13 mouse cellular contexts compared by ENCODE assay signal in genomic region chr6:143592490-143592889, GRCm38 (mm10).
A peak's percentile ranks its signal among the peaks of the same experiment; 100 is the strongest.
DNase-seq lines count a peak whose midpoint lies in the region; TF ChIP-seq lines count a peak whose summit lies in the region.
"Had no signal": no experiment of that assay in that cellular context is flagged by ENCODE, and none has a peak within 500 bp of the region (broad histone marks: within the 10 kb centered on the region; RNA-seq: fewer than 3 reads in every experiment).

No protein-coding gene starts in this region.

- DNase-seq in layer of hippocampus, adult 2 months (ENCODE audit: low spot score in 2 of 2), result no peak
- DNase-seq in layer of hippocampus, adult 11-12 months (ENCODE audit: low spot score), result no peak
- DNase-seq in retina, embryonic 14.5 days (ENCODE audit: low spot score), result peak; percentile 20
- no peak for DNase-seq in retina, postnatal 1 day
- DNase-seq in R1 (ENCODE audit: low read depth, low spot score), result peak; percentile 29
- DNase-seq in naive thymus-derived CD4-positive, alpha-beta T cell, adult 2 months (ENCODE audit: low read depth), result peak; percentile 9
- DNase-seq in ovary, adult 18-20 months (ENCODE audit: low spot score), result no peak
- DNase-seq: cerebellum, adult 9-11 months; heart, adult 2 months; heart, postnatal 36 days; lung, adult 2 months had no signal

- no peak overlapping the region for H3K27ac ChIP-seq in layer of hippocampus, adult 2 months
- H3K27ac ChIP-seq: embryonic facial prominence, embryonic 12.5 days; forebrain, embryonic 10.5 days; heart, adult 2 months had no signal

- peak; percentile 57 for TF ChIP-seq CTCF in layer of hippocampus, adult 2 months (conservative IDR thresholded peaks at IDR 0.05)

- no peak overlapping the region for H3K4me3 ChIP-seq in layer of hippocampus, adult 2 months
- H3K4me3 ChIP-seq: embryonic facial prominence, embryonic 12.5 days; forebrain, embryonic 10.5 days; heart, adult 2 months had no signal

Comparison
In these comparisons a context has a peak if more than half of its experiments do, and no peak if none do; other contexts are left out.
1. DNase-seq: peak in retina, embryonic 14.5 days (single experiment), R1 (single experiment) and naive thymus-derived CD4-positive, alpha-beta T cell, adult 2 months (single experiment); none in layer of hippocampus, adult 2 months (0 of 2), layer of hippocampus, adult 11-12 months (single experiment), retina, postnatal 1 day (single experiment) and ovary, adult 18-20 months (single experiment).